Mouse (Mus musculus) cerebellum, adult 2 months (tissue): ENCODE data around the gene Slc9c1.
A peak's percentile ranks its signal among the peaks of the same experiment; 100 is the strongest.

Source experiments
- CTCF ChIP-seq: fragments of 200-500 bp; IDR thresholded peaks from 2 replicates; pipeline ENCODE4 v1.5.1; 2011; ENCODE audit warnings: low read depth, mild to moderate bottlenecking, control low read depth, low read length, moderate library complexity, borderline replicate concordance; ENCODE audit not compliant: insufficient read depth
- POLR2A ChIP-seq: fragments of 200-500 bp; IDR thresholded peaks from 2 replicates; pipeline ENCODE4 v1.6.1; 2011; ENCODE audit warnings: low read length, control low read depth, borderline replicate concordance; ENCODE audit not compliant: insufficient read depth

DNA sequence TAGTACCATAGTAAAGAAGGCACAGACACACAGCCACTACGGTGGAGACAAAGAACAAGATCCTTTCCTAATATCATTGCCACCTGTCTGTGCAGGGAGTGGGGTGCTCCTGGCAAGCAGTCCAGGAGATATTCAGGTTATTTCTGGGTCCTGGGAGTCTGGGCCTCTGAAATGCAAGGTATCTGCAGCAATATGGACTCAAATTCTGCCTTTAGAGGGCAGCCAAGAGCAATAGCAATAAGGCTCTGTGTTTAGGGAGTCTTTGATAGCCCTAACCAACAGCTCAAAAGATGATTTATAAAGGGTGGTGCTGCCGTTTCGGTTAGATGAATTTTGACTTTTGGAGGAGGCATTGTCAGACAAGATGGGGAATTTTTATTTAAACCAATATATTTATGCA is 74.2 kb downstream of the Slc9c1 start:
- TF ChIP-seq CTCF (peak; percentile 13; the same call in 1 of the 2 replicates), POLR2A (no peak)
